Mouse (Mus musculus): ENCODE measurements around the gene Smad3.

The Smad3 gene

GRCm38 (mm10) chr9:63699145-63699544 is 58.6 kb downstream of the Smad3 start:
- no peak for DNase-seq (ENCODE audit: low spot score in 2 of 2)

GRCm38 (mm10) chr9:63698320-63699045 is 59.3 kb downstream of the Smad3 start:
- DNase-seq (ENCODE audit: low spot score in 2 of 2): no peak

- no peak for DNase-seq (ENCODE audit: low spot score in 2 of 2)
Observed at GRCm38 (mm10) chr9:63697606-63698005, 60.2 kb downstream of the Smad3 start.

- no peak for DNase-seq (ENCODE audit: low spot score in 2 of 2)
Observed at GRCm38 (mm10) chr9:63696463-63697105, 61.2 kb downstream of the Smad3 start.

GRCm38 (mm10) chr9:63691960-63692359 is 65.8 kb downstream of the Smad3 start:
- DNase-seq (ENCODE audit: low spot score in 2 of 2): no peak

- DNase-seq (ENCODE audit: low spot score in 2 of 2): no peak
Observed at GRCm38 (mm10) chr9:63690511-63690910, 67.3 kb downstream of the Smad3 start.

GRCm38 (mm10) chr9:63687413-63688015 is 70.3 kb downstream of the Smad3 start:
- DNase-seq (ENCODE audit: low spot score in 2 of 2): no peak

- no peak for DNase-seq (ENCODE audit: low spot score in 2 of 2)
Observed at GRCm38 (mm10) chr9:63685352-63685751, 72.4 kb downstream of the Smad3 start.

- no peak for DNase-seq (ENCODE audit: low spot score in 2 of 2)
Observed at GRCm38 (mm10) chr9:63684277-63684676, 73.5 kb downstream of the Smad3 start.

- DNase-seq (ENCODE audit: low spot score in 2 of 2): no peak
Observed at GRCm38 (mm10) chr9:63682943-63683342, 74.9 kb downstream of the Smad3 start.

GRCm38 (mm10) chr9:63682301-63682700 is 75.5 kb downstream of the Smad3 start:
- DNase-seq (ENCODE audit: low spot score in 2 of 2): no peak

GRCm38 (mm10) chr9:63678076-63678475 is 79.7 kb downstream of the Smad3 start:
- no peak for DNase-seq (ENCODE audit: low spot score in 2 of 2)

GRCm38 (mm10) chr9:63677621-63678020 is 80.2 kb downstream of the Smad3 start:
- no peak for DNase-seq (ENCODE audit: low spot score in 2 of 2)

- peak in 1 of 2 experiments; percentile 56 for DNase-seq (ENCODE audit: low spot score in 2 of 2)
Observed at GRCm38 (mm10) chr9:63674613-63675012, 83.2 kb downstream of the Smad3 start.

- no peak for DNase-seq (ENCODE audit: low spot score in 2 of 2)
Observed at GRCm38 (mm10) chr9:63673494-63673805, 84.3 kb downstream of the Smad3 start.

- peak in 1 of 2 experiments; percentile 71 for DNase-seq (ENCODE audit: low spot score in 2 of 2)
Observed at GRCm38 (mm10) chr9:63672797-63673493, 84.8 kb downstream of the Smad3 start.

- DNase-seq (ENCODE audit: low spot score in 2 of 2): no peak
Observed at GRCm38 (mm10) chr9:63669816-63670215, 88.0 kb downstream of the Smad3 start.

GRCm38 (mm10) chr9:63668621-63669020 is 89.2 kb downstream of the Smad3 start:
- no peak for DNase-seq (ENCODE audit: low spot score in 2 of 2)

GRCm38 (mm10) chr9:63667373-63667724 is 90.4 kb downstream of the Smad3 start:
- DNase-seq (ENCODE audit: low spot score in 2 of 2): no peak

GRCm38 (mm10) chr9:63666612-63667372 is 91.0 kb downstream of the Smad3 start:
- DNase-seq (ENCODE audit: low spot score in 2 of 2): no peak

GRCm38 (mm10) chr9:63664792-63665646 is 92.8 kb downstream of the Smad3 start:
- DNase-seq (ENCODE audit: low spot score in 2 of 2): no peak
